Mouse (Mus musculus): ENCODE measurements around the gene Sppl2a. TPM values are rescaled to one million over a fixed set of nuclear protein-coding genes. Genes with fewer than 3 reads are reported as not detected.
"Not testable (repeated sequence)": the region's sequence is repeated elsewhere in the genome, so short reads cannot be mapped to it uniquely, and the experiment has no call there.

The Sppl2a gene
- polyA plus RNA-seq, 1 experiment = 23.0 TPM

GRCm38 (mm10) chr2:126914096-126914495 lies 18.9 kb downstream of the Sppl2a start:
- DNase-seq = no peak

DNA sequence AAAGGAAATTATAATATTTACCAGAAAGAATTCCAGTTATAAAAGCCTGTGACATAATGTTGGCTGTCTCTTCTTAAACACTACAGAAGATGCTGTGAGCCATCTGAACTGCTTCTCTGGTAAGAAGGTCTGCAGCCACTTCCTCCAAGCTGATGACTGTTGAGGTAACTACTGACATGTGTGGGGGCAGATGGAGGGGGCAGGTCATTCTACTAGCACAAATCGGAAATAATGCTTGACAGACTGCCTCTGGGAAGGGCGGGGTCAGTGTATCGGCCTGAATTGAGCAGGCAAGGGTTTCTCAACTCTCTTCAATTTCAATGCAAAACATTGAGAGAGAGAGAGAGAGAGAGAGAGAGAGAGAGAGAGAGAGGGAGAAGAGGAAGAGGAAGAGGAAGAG lies 28.9 kb downstream of the Sppl2a start:
- no peaks in the 10 kb centered on the region for H3K4me1 ChIP-seq (ENCODE audit: control insufficient read depth, insufficient read depth, low read length)
- no peak for DNase-seq
- TF ChIP-seq POLR2A (IDR thresholded peaks at IDR 0.05; ENCODE audit: borderline replicate concordance, extremely low read depth, low read depth, low read length) = no peak
- no peak for TF ChIP-seq CTCF (IDR thresholded peaks at IDR 0.05; ENCODE audit: insufficient read depth, low read length)
- WGBS = 64% methylated on average over 3 of the region's 3 CpGs
- no peak overlapping the region for H3K4me3 ChIP-seq (replicated peaks; ENCODE audit: extremely low read depth, low read depth, low read length)

More at GRCm38 (mm10) chr2:126914096-126914495, 18.9 kb downstream of the Sppl2a start:
- no peaks in the 10 kb centered on the region for H3K4me1 ChIP-seq (ENCODE audit: control insufficient read depth, insufficient read depth, low read length)
- WGBS = 57% methylated on average over 4 of the region's 4 CpGs
- TF ChIP-seq CTCF (IDR thresholded peaks at IDR 0.05; ENCODE audit: insufficient read depth, low read length) (no peak), POLR2A (IDR thresholded peaks at IDR 0.05; ENCODE audit: borderline replicate concordance, extremely low read depth, low read depth, low read length) (no peak)
- H3K4me3 ChIP-seq (replicated peaks; ENCODE audit: extremely low read depth, low read depth, low read length) = no peak overlapping the region

DNA sequence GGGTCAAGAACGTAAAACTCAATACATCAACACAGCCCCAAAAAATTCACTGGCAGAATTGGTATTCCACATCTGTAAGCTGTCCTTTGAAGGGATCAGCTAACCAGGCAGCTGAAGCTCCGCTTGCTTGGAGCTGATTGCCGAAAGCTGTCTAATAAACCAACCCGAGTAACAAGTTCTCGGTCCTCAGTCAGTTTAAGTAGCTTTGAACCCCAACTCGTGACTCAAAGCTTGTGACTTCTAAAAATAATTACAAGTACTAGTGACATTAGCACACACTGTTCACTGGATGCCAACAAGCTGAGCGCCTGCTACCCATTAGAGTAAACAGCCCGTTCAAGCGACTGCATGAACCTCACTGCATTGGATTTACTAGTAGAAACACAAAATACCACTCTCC lies 35.5 kb downstream of the Sppl2a start:
- no peak for DNase-seq
- Histone ChIP-seq H3K4me1 (ENCODE audit: control insufficient read depth, insufficient read depth, low read length) (no peaks in the 10 kb centered on the region), H3K4me3 (replicated peaks; ENCODE audit: extremely low read depth, low read depth, low read length) (no peak overlapping the region)
- TF ChIP-seq CTCF (IDR thresholded peaks at IDR 0.05; ENCODE audit: insufficient read depth, low read length) (no peak), POLR2A (IDR thresholded peaks at IDR 0.05; ENCODE audit: borderline replicate concordance, extremely low read depth, low read depth, low read length) (no peak)
- 77% methylated on average over 9 of the region's 9 CpGs for WGBS

DNA sequence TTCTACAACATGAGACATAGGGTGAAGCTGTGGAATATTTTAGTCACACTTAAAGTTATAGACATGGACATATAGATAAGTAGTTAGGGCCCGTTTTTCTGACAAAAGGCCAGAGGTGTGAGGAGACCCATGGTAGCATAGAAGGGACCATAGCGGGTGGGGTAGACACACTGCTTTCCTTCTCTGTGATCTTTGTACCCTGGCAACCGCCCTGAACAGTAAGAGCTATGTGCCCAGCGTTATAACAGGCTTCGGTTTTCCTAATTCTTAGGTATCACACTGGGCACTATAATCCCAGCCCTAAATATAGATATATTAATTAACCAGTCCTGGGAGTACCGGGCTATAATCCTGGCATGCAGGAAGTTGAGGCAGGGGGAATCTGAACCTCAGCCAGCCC lies 36.1 kb downstream of the Sppl2a start:
- WGBS = 84% methylated on average over 6 of the region's 6 CpGs
- Histone ChIP-seq H3K4me3 (replicated peaks; ENCODE audit: extremely low read depth, low read depth, low read length) (no peak overlapping the region), H3K4me1 (ENCODE audit: control insufficient read depth, insufficient read depth, low read length) (no peaks in the 10 kb centered on the region; the same call in 1 of the 2 replicates)
- TF ChIP-seq CTCF (IDR thresholded peaks at IDR 0.05; ENCODE audit: insufficient read depth, low read length) (no peak), POLR2A (IDR thresholded peaks at IDR 0.05; ENCODE audit: borderline replicate concordance, extremely low read depth, low read depth, low read length) (no peak)
- no peak for DNase-seq

GRCm38 (mm10) chr2:126894245-126894644 lies 38.8 kb downstream of the Sppl2a start:
- TF ChIP-seq POLR2A (IDR thresholded peaks at IDR 0.05; ENCODE audit: borderline replicate concordance, extremely low read depth, low read depth, low read length) = no peak
- TF ChIP-seq CTCF (IDR thresholded peaks at IDR 0.05; ENCODE audit: insufficient read depth, low read length) = no peak
- no peak overlapping the region for H3K4me3 ChIP-seq (replicated peaks; ENCODE audit: extremely low read depth, low read depth, low read length)
- no peak for DNase-seq
- WGBS = 97% methylated on average over 3 of the region's 3 CpGs
- H3K4me1 ChIP-seq (ENCODE audit: control insufficient read depth, insufficient read depth, low read length) = no peaks in the 10 kb centered on the region; the same call in 1 of the 2 replicates

DNA sequence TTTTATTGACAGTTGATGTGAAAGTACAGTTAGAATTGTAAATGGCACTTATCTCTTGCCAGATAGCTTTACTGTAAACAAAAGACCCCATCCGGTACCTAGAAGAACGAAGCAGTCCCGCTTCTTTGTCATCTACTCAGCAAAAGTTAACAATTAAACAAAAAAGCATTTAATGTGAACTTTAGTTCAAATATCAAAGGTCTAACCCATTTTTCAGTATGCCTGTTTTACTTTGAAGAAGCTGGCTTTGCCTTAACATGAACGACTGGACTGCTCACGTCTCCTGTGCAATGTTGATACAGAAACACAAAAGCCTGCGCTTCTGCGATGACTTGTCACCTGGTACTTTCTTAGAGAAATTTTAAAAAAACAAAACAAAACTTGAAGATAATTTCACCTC lies 40.7 kb downstream of the Sppl2a start:
- H3K4me1 ChIP-seq (ENCODE audit: control insufficient read depth, insufficient read depth, low read length) = no peaks in the 10 kb centered on the region; the same call in 1 of the 2 replicates
- 63% methylated on average over 7 of the region's 7 CpGs for WGBS
- no peak for DNase-seq
- H3K4me3 ChIP-seq (replicated peaks; ENCODE audit: extremely low read depth, low read depth, low read length) = no peak overlapping the region
- TF ChIP-seq CTCF (IDR thresholded peaks at IDR 0.05; ENCODE audit: insufficient read depth, low read length) (no peak), POLR2A (IDR thresholded peaks at IDR 0.05; ENCODE audit: borderline replicate concordance, extremely low read depth, low read depth, low read length) (no peak)

DNA sequence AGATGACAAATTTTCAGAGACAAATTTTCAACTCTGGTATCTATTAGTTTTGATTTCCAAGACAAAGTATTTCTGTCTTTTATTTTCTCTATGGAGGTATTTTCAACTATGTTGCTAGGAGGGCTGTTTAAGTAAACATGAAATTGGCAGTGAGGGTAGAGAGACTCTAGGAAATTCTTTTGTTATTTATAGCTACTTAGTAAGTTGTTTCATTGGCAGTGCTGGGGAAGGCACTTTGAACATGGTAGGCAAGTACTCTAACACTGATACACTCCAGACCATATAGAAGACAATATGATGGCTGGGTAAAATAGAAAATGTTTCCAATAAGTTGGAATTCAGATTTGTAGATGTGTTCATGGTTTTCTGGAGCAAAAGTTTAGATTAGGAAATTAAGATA lies 41.3 kb downstream of the Sppl2a start:
- TF ChIP-seq CTCF (IDR thresholded peaks at IDR 0.05; ENCODE audit: insufficient read depth, low read length) (no peak), POLR2A (IDR thresholded peaks at IDR 0.05; ENCODE audit: borderline replicate concordance, extremely low read depth, low read depth, low read length) (no peak)
- DNase-seq = no peak
- H3K4me1 ChIP-seq (ENCODE audit: control insufficient read depth, insufficient read depth, low read length) = no peaks in the 10 kb centered on the region; the same call in 1 of the 2 replicates
- no peak overlapping the region for H3K4me3 ChIP-seq (replicated peaks; ENCODE audit: extremely low read depth, low read depth, low read length)

DNA sequence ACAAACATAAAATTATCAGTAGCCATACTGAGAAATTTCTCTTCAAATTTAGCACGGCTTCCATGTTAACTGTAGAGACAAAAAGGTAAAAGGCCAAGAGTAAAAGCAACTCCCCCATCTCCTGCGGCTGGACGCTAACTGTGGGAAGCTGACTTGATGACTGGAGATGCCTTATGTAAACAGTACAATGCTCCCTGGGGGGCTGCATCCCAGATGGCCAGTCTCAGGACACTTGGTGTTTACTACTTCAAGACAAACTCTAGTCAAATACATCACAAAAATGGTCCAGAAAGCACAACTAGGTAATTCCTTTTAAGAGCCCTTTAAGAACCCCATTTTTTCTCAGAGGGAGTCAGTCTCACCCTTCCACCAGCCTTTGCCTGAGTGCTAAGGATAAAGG lies 45.9 kb downstream of the Sppl2a start:
- TF ChIP-seq POLR2A (IDR thresholded peaks at IDR 0.05; ENCODE audit: borderline replicate concordance, extremely low read depth, low read depth, low read length) = no peak
- no peak for TF ChIP-seq CTCF (IDR thresholded peaks at IDR 0.05; ENCODE audit: insufficient read depth, low read length)
- Histone ChIP-seq H3K4me1 (ENCODE audit: control insufficient read depth, insufficient read depth, low read length) (no peaks in the 10 kb centered on the region), H3K4me3 (replicated peaks; ENCODE audit: extremely low read depth, low read depth, low read length) (no peak overlapping the region)
- WGBS = 52% methylated on average over 3 of the region's 3 CpGs
- no peak for DNase-seq

DNA sequence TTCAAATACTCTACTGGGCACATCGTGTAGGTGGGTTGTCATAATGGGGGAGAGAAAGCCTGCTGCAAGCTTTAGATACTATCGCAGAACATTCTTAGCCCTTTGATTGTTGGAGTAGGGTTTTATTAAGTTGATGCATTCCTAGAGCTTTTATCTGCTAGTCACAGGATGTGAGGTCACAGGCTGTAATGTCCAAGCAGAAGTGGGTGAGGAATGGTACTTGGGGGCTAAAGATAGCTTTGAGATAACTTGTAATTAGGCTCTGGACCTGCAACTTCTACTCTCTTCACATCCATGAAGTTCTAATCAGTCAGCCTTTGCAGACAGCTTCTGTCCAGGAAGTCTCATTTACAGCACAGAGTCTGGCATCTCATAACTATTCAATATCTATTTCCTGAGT lies 47.2 kb downstream of the Sppl2a start:
- 40% methylated on average over 2 of the region's 2 CpGs for WGBS
- no peak for DNase-seq
- no peak overlapping the region for H3K4me3 ChIP-seq (replicated peaks; ENCODE audit: extremely low read depth, low read depth, low read length)
- TF ChIP-seq POLR2A (IDR thresholded peaks at IDR 0.05; ENCODE audit: borderline replicate concordance, extremely low read depth, low read depth, low read length) (no peak), CTCF (IDR thresholded peaks at IDR 0.05; ENCODE audit: insufficient read depth, low read length) (no peak)
- H3K4me1 ChIP-seq (ENCODE audit: control insufficient read depth, insufficient read depth, low read length) = no peaks in the 10 kb centered on the region

DNA sequence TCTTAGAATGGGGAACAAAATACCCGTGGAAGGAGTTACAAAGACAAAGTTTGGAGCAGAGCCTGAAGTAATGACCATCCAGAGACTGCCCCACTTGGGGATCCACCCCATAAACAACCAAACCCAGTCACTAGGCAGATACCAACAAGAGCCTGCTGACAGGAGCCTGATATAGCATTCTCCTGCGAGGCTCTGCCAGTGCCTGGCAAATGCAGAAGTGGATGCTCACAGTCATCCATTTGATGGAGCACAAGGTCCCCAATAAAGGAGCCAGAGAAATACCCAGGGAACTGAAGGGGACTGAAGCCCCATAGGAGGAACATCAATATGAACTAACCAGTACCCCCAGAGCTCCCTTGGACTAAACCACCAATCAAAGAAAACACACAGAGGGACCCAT lies 50.3 kb downstream of the Sppl2a start:
- 55% methylated on average over 2 of the region's 2 CpGs for WGBS
- DNase-seq; H3K4me3 ChIP-seq (replicated peaks; ENCODE audit: extremely low read depth, low read depth, low read length); H3K4me1 ChIP-seq (ENCODE audit: control insufficient read depth, insufficient read depth, low read length): not testable (repeated sequence)

DNA sequence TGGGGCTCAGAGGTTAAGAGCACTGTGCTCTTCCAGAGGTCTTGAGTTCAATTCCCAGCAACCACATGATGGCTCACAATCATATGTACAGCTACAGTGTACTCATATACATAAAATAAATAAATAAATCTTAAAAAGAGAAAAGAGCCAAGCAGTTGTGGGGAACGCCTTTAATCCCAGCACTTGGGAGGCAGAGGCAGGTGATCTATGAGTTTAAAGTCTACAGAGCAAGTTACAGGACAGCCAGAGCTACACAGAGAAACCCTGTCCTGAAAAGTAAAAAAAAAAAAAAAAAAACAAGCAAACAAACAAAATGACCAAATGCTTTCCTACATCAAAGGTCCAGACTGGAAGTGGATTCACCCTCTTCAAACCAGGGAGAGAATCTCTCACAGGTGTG lies 55.0 kb downstream of the Sppl2a start:
- DNase-seq = no peak
- 92% methylated on average over 1 of the region's 1 CpGs for WGBS
- TF ChIP-seq POLR2A (IDR thresholded peaks at IDR 0.05; ENCODE audit: borderline replicate concordance, extremely low read depth, low read depth, low read length) = no peak
- TF ChIP-seq CTCF (IDR thresholded peaks at IDR 0.05; ENCODE audit: insufficient read depth, low read length) = no peak

More for the DNA sequence above, 55.0 kb downstream of the Sppl2a start:
- H3K4me3 ChIP-seq (replicated peaks; ENCODE audit: extremely low read depth, low read depth, low read length) = no peak overlapping the region
- H3K4me1 ChIP-seq (ENCODE audit: control insufficient read depth, insufficient read depth, low read length) = peaks cover 9% of the 10 kb centered on the region

Data from lung, adult 2 months (tissue).